Mouse (Mus musculus) liver, embryonic 13.5 days (tissue): ENCODE results near the gene Srpk2. TPM values are rescaled to one million over a fixed set of nuclear protein-coding genes. Genes with fewer than 3 reads are reported as not detected.
A peak's percentile ranks its signal among the peaks of the same experiment; 100 is the strongest.
"Not testable (repeated sequence)": the region's sequence is repeated elsewhere in the genome, so short reads cannot be mapped to it uniquely, and the experiment has no call there.

Experiments
- ATAC-seq: fragments of 200-750 bp; cut with Nextera tagmentation; 2 replicates; pipeline ENCODE4 v1.8.0; 2017; ENCODE audit warnings: low read depth, mild to moderate bottlenecking, moderate number of reproducible peaks, moderate library complexity
- DNase-seq: peaks from one replicate; pipeline ENCODE4 v3.0.0; 2022
- H3K27ac ChIP-seq: fragments of 300-500 bp; sonication (generic); 2 replicates; pipeline ENCODE4 v1.5.1; 2015; ENCODE audit warnings: moderate library complexity, mild to moderate bottlenecking, inconsistent platforms
- H3K27me3 ChIP-seq: fragments of 300-500 bp; sonication (generic); 2 replicates; pipeline ENCODE4 v1.6.1; 2015; ENCODE audit warnings: mild to moderate bottlenecking, inconsistent platforms
- H3K36me3 ChIP-seq: fragments of 300-500 bp; sonication (generic); 2 replicates; pipeline ENCODE4 v1.6.1; 2015; ENCODE audit warnings: mild to moderate bottlenecking, inconsistent platforms
- H3K4me1 ChIP-seq: fragments of 300-500 bp; sonication (generic); replicated peaks from 2 replicates; pipeline ENCODE4 v1.6.1; 2015; ENCODE audit warnings: inconsistent platforms
- H3K4me2 ChIP-seq: fragments of 300-500 bp; sonication (generic); 2 replicates; pipeline ENCODE4 v1.6.1; 2015; ENCODE audit warnings: inconsistent platforms, mild to moderate bottlenecking, moderate library complexity
- H3K4me3 ChIP-seq: fragments of 300-500 bp; sonication (generic); replicated peaks from 2 replicates; pipeline ENCODE4 v1.5.1; 2015; ENCODE audit warnings: mild to moderate bottlenecking, inconsistent platforms
- H3K9ac ChIP-seq: fragments of 300-500 bp; sonication (generic); 2 replicates; pipeline ENCODE4 v1.6.1; 2015; ENCODE audit warnings: mild to moderate bottlenecking, inconsistent platforms
- H3K9me3 ChIP-seq: fragments of 300-500 bp; sonication (generic); replicated peaks from 2 replicates; pipeline ENCODE4 v1.6.1; 2016; ENCODE audit warnings: inconsistent platforms
- WGBS: fragments of 180-500 bp; shearing (Covaris S2); methylation state at CpG from one replicate; pipeline ENCODE4 v1.1.7; 2015; ENCODE audit not compliant: insufficient replicate concordance; 5-methylcytosine and 5-hydroxymethylcytosine counted together
- polyA plus RNA-seq: library from polyadenylated mRNA; unstranded; fragments of >200 nt; fragmentation: Nextera tagmentation; extraction: Ambion mirVana; gene quantifications from 2 replicates; pipeline ENCODE4 v1.2.1, GENCODE M21; 2015

Gene Srpk2
- 7.8 and 7.9 TPM in 2 replicates for polyA plus RNA-seq

GRCm38 (mm10) chr5:23684517-23684916 is at the start of gene Srpk2:
TSS of gene Srpk2 (minus strand) at chr5:23684617.
- WGBS: 35% methylated on average over 1 of the region's 1 CpGs
- no peak for ATAC-seq
- H3K27ac ChIP-seq: no peak within 1 kb of the TSS
- no peaks in the 10 kb centered on the region for H3K36me3 ChIP-seq
- no peak within 1 kb of the TSS for H3K4me2 ChIP-seq
- no peaks in the 10 kb centered on the region for H3K4me1 ChIP-seq
- H3K27me3 ChIP-seq: no peaks in the 10 kb centered on the region
- no peak within 1 kb of the TSS for H3K4me3 ChIP-seq
- no peak within 1 kb of the TSS for H3K9ac ChIP-seq
- H3K9me3 ChIP-seq: no peaks in the 10 kb centered on the region
- no peak for DNase-seq

- Histone ChIP-seq H3K27me3 (no peaks in the 10 kb centered on the region), H3K36me3 (no peaks in the 10 kb centered on the region), H3K27ac (no peak overlapping the region), H3K4me1 (peaks cover 7% of the 10 kb centered on the region), H3K9ac (no peak overlapping the region), H3K4me2 (no peak overlapping the region), H3K9me3 (0 out of 2 replicates have a peak, but pooled peaks cover 3% of the 10 kb centered on the region), H3K4me3 (no peak overlapping the region)
- no peak for DNase-seq
- ATAC-seq: no peak
- 60% methylated on average over 2 of the region's 2 CpGs for WGBS
These were observed 37.5 kb upstream of the Srpk2 start for GRCm38 (mm10) chr5:23721956-23722355.

- peaks cover 7% of the 10 kb centered on the region for H3K4me1 ChIP-seq
- H3K27me3 ChIP-seq: no peaks in the 10 kb centered on the region
- DNase-seq (no peak), ATAC-seq (no peak)
- no peak overlapping the region for H3K27ac ChIP-seq
- no peaks in the 10 kb centered on the region for H3K36me3 ChIP-seq
- H3K9ac ChIP-seq: no peak overlapping the region
- H3K4me2 ChIP-seq: no peak overlapping the region
- 40% methylated on average over 4 of the region's 4 CpGs for WGBS
- no peak overlapping the region for H3K4me3 ChIP-seq
- no peaks in the 10 kb centered on the region for H3K9me3 ChIP-seq
These were observed 34.5 kb upstream of the Srpk2 start for GRCm38 (mm10) chr5:23718881-23719328.

- no peak overlapping the region for H3K4me2 ChIP-seq
- no peak overlapping the region for H3K27ac ChIP-seq
- no peaks in the 10 kb centered on the region for H3K9me3 ChIP-seq
- WGBS: 31% methylated on average over 1 of the region's 1 CpGs
- H3K4me1 ChIP-seq: peaks cover 10% of the 10 kb centered on the region
- ATAC-seq: no peak
- H3K4me3 ChIP-seq: no peak overlapping the region
- no peaks in the 10 kb centered on the region for H3K27me3 ChIP-seq
- no peak for DNase-seq
- H3K9ac ChIP-seq: no peak overlapping the region
- H3K36me3 ChIP-seq: no peaks in the 10 kb centered on the region
These were observed 33.7 kb upstream of the Srpk2 start for GRCm38 (mm10) chr5:23718182-23718534.

GRCm38 (mm10) chr5:23717469-23718181 is 33.2 kb upstream of the Srpk2 start:
- Histone ChIP-seq H3K4me1 (peaks cover 10% of the 10 kb centered on the region), H3K9me3 (no peaks in the 10 kb centered on the region), H3K4me3 (no peak overlapping the region), H3K36me3 (no peaks in the 10 kb centered on the region), H3K9ac (no peak overlapping the region), H3K27me3 (no peaks in the 10 kb centered on the region), H3K4me2 (no peak overlapping the region), H3K27ac (no peak overlapping the region)
- ATAC-seq: peak; percentile 59; the same call in 1 of the 2 replicates
- no peak for DNase-seq
- 28% methylated on average over 3 of the region's 3 CpGs for WGBS

- no peak for DNase-seq
- Histone ChIP-seq H3K9me3 (peaks cover 3% of the 10 kb centered on the region; the same call in 1 of the 2 replicates), H3K9ac (peak overlapping the region; percentile 76; the same call in 1 of the 2 replicates), H3K27ac (no peak overlapping the region), H3K4me1 (peaks cover 18% of the 10 kb centered on the region), H3K4me2 (peak overlapping the region; percentile 77), H3K36me3 (peaks cover 26% of the 10 kb centered on the region), H3K27me3 (no peaks in the 10 kb centered on the region), H3K4me3 (no peak overlapping the region)
- no peak for ATAC-seq
- WGBS: 79% methylated on average over 8 of the region's 8 CpGs
These were observed 29.3 kb upstream of the Srpk2 start for GRCm38 (mm10) chr5:23713401-23714335.

- Histone ChIP-seq H3K4me2 (peak overlapping the region; percentile 77), H3K9ac (peak overlapping the region; percentile 76), H3K36me3 (peaks cover 38% of the 10 kb centered on the region), H3K9me3 (peaks cover 14% of the 10 kb centered on the region; the same call in 1 of the 2 replicates), H3K27me3 (no peaks in the 10 kb centered on the region), H3K4me1 (peaks cover 11% of the 10 kb centered on the region), H3K4me3 (peak overlapping the region; percentile 71), H3K27ac (peak overlapping the region; percentile 63)
- WGBS: 8% methylated on average over 60 of the region's 60 CpGs
- DNase-seq (no peak), ATAC-seq (peak; percentile 98)
These were observed 27.9 kb upstream of the Srpk2 start for GRCm38 (mm10) chr5:23712130-23713001.

- 48% methylated on average over 6 of the region's 6 CpGs for WGBS
- not testable (repeated sequence) for ATAC-seq, DNase-seq, H3K27ac ChIP-seq, H3K27me3 ChIP-seq
- Histone ChIP-seq H3K9me3 (peaks cover 21% of the 10 kb centered on the region), H3K9ac (peak overlapping the region; percentile 76), H3K4me2 (peak overlapping the region; percentile 77), H3K4me1 (peaks cover 11% of the 10 kb centered on the region), H3K36me3 (peaks cover 45% of the 10 kb centered on the region), H3K4me3 (peak overlapping the region; percentile 71)
These were observed 27.3 kb upstream of the Srpk2 start for GRCm38 (mm10) chr5:23711671-23712129.

GRCm38 (mm10) chr5:23711244-23711643 is 26.8 kb upstream of the Srpk2 start:
- DNase-seq: no peak
- H3K27me3 ChIP-seq: no peaks in the 10 kb centered on the region
- H3K27ac ChIP-seq: no peak overlapping the region
- H3K4me2 ChIP-seq: peak overlapping the region; percentile 77
- WGBS: 83% methylated on average over 4 of the region's 4 CpGs
- peak overlapping the region; percentile 71 for H3K4me3 ChIP-seq
- peaks cover 49% of the 10 kb centered on the region for H3K36me3 ChIP-seq
- ATAC-seq: no peak
- no peak overlapping the region for H3K9ac ChIP-seq
- peaks cover 11% of the 10 kb centered on the region for H3K4me1 ChIP-seq
- peaks cover 25% of the 10 kb centered on the region for H3K9me3 ChIP-seq

- Histone ChIP-seq H3K4me1 (peaks cover 11% of the 10 kb centered on the region), H3K4me3 (no peak overlapping the region), H3K36me3 (peaks cover 57% of the 10 kb centered on the region), H3K4me2 (no peak overlapping the region), H3K9me3 (peaks cover 30% of the 10 kb centered on the region), H3K9ac (no peak overlapping the region), H3K27me3 (no peaks in the 10 kb centered on the region), H3K27ac (no peak overlapping the region)
- DNase-seq: no peak
- no peak for ATAC-seq
- 72% methylated on average over 1 of the region's 1 CpGs for WGBS
These were observed 25.2 kb upstream of the Srpk2 start for GRCm38 (mm10) chr5:23709661-23710060.
